Mouse (Mus musculus): ENCODE results near the gene 6820408C15Rik. TPM values are rescaled to one million over a fixed set of nuclear protein-coding genes. Genes with fewer than 3 reads are reported as not detected.

Gene 6820408C15Rik
- polyA plus RNA-seq, 1 experiment from 2014 or later = 2.5 TPM

GRCm38 (mm10) chr2:152396110-152397003 is 19.0 kb upstream of the 6820408C15Rik start:
- no peaks in the 10 kb centered on the region for H3K9me3 ChIP-seq
- H3K4me1 ChIP-seq = peaks cover 53% of the 10 kb centered on the region
- H3K4me3 ChIP-seq = peak overlapping the region; percentile 89
- peak; percentile 50 for ATAC-seq (replicated peaks)
- 1% methylated on average over 43 of the region's 46 CpGs for WGBS
- H3K27me3 ChIP-seq (replicated peaks) = no peaks in the 10 kb centered on the region
- H3K9ac ChIP-seq = peak overlapping the region; percentile 99
- no peaks in the 10 kb centered on the region for H3K36me3 ChIP-seq (replicated peaks)
- peak overlapping the region; percentile 100 for H3K27ac ChIP-seq
- peak overlapping the region; percentile 93 for H3K4me2 ChIP-seq

GRCm38 (mm10) chr2:152397004-152397589 is 18.3 kb upstream of the 6820408C15Rik start:
- Histone ChIP-seq H3K9me3 (no peaks in the 10 kb centered on the region), H3K4me3 (peak overlapping the region; percentile 89), H3K27me3 (replicated peaks) (no peaks in the 10 kb centered on the region), H3K4me2 (peak overlapping the region; percentile 93), H3K4me1 (peaks cover 53% of the 10 kb centered on the region), H3K27ac (peak overlapping the region; percentile 100), H3K9ac (peak overlapping the region; percentile 99), H3K36me3 (replicated peaks) (no peaks in the 10 kb centered on the region)
- WGBS = under 1% methylated on average over 76 of the region's 77 CpGs
- 0 out of 2 replicates have a peak, but pooled peaks have one; percentile 0 for ATAC-seq (replicated peaks)

GRCm38 (mm10) chr2:152397680-152398435 is 17.5 kb upstream of the 6820408C15Rik start, which contains the start of gene Sox12:
TSS of gene Sox12 (minus strand) at chr2:152398063.
- peak within 1 kb of the TSS; percentile 93 for H3K4me2 ChIP-seq
- H3K4me1 ChIP-seq = peaks cover 50% of the 10 kb centered on the region
- no peaks in the 10 kb centered on the region for H3K36me3 ChIP-seq (replicated peaks)
- no peaks in the 10 kb centered on the region for H3K9me3 ChIP-seq
- H3K27me3 ChIP-seq (replicated peaks) = no peaks in the 10 kb centered on the region
- H3K9ac ChIP-seq = peak within 1 kb of the TSS; percentile 99
- WGBS = under 1% methylated on average over 85 of the region's 104 CpGs
- ATAC-seq (replicated peaks) = peak; percentile 80
- H3K27ac ChIP-seq = peak within 1 kb of the TSS; percentile 100
- peak within 1 kb of the TSS; percentile 89 for H3K4me3 ChIP-seq

- H3K9me3 ChIP-seq = no peaks in the 10 kb centered on the region
- H3K4me3 ChIP-seq = peak overlapping the region; percentile 89
- ATAC-seq (replicated peaks) = peak; percentile 78
- H3K4me1 ChIP-seq = peaks cover 41% of the 10 kb centered on the region
- H3K27me3 ChIP-seq (replicated peaks) = no peaks in the 10 kb centered on the region
- under 1% methylated on average over 38 of the region's 38 CpGs for WGBS
- H3K9ac ChIP-seq = peak overlapping the region; percentile 99
- no peaks in the 10 kb centered on the region for H3K36me3 ChIP-seq (replicated peaks)
- peak overlapping the region; percentile 93 for H3K4me2 ChIP-seq
- H3K27ac ChIP-seq = peak overlapping the region; percentile 100
Measured at GRCm38 (mm10) chr2:152398691-152399090, 16.7 kb upstream of the 6820408C15Rik start.

GRCm38 (mm10) chr2:152399122-152399542 is 16.3 kb upstream of the 6820408C15Rik start:
- ATAC-seq (replicated peaks) = no peak

GRCm38 (mm10) chr2:152406126-152406525 is 9.3 kb upstream of the 6820408C15Rik start:
- 0% methylated on average over 19 of the region's 19 CpGs for WGBS
- Histone ChIP-seq H3K9ac (peak overlapping the region; percentile 23; the same call in 1 of the 2 replicates), H3K4me2 (peak overlapping the region; percentile 65), H3K4me3 (peak overlapping the region; percentile 39), H3K27me3 (replicated peaks) (no peaks in the 10 kb centered on the region), H3K36me3 (replicated peaks) (no peaks in the 10 kb centered on the region), H3K4me1 (peaks cover 29% of the 10 kb centered on the region), H3K9me3 (no peaks in the 10 kb centered on the region), H3K27ac (peak overlapping the region; percentile 79)
- peak; percentile 95 for ATAC-seq (replicated peaks)

More at GRCm38 (mm10) chr2:152399122-152399542, 16.3 kb upstream of the 6820408C15Rik start:
- Histone ChIP-seq H3K27ac (peak overlapping the region; percentile 100), H3K27me3 (replicated peaks) (no peaks in the 10 kb centered on the region), H3K4me3 (peak overlapping the region; percentile 89), H3K36me3 (replicated peaks) (no peaks in the 10 kb centered on the region), H3K9me3 (no peaks in the 10 kb centered on the region), H3K4me1 (peaks cover 37% of the 10 kb centered on the region), H3K4me2 (peak overlapping the region; percentile 93), H3K9ac (peak overlapping the region; percentile 99)
- 1% methylated on average over 13 of the region's 13 CpGs for WGBS

GRCm38 (mm10) chr2:152409781-152410180 is 5.6 kb upstream of the 6820408C15Rik start:
- 77% methylated on average over 6 of the region's 6 CpGs for WGBS
- Histone ChIP-seq H3K9me3 (no peaks in the 10 kb centered on the region), H3K4me2 (no peak overlapping the region), H3K36me3 (replicated peaks) (no peaks in the 10 kb centered on the region), H3K4me1 (peaks cover 55% of the 10 kb centered on the region), H3K9ac (no peak overlapping the region), H3K27ac (peak overlapping the region; percentile 91; the same call in 1 of the 2 replicates), H3K4me3 (no peak overlapping the region), H3K27me3 (replicated peaks) (no peaks in the 10 kb centered on the region)
- no peak for ATAC-seq (replicated peaks)

- Histone ChIP-seq H3K27me3 (replicated peaks) (no peaks in the 10 kb centered on the region), H3K4me1 (peaks cover 56% of the 10 kb centered on the region)
Measured at GRCm38 (mm10) chr2:152410971-152411371, 4.4 kb upstream of the 6820408C15Rik start.

GRCm38 (mm10) chr2:152411471-152411870 is 3.9 kb upstream of the 6820408C15Rik start:
- H3K4me1 ChIP-seq = peaks cover 52% of the 10 kb centered on the region
- peak overlapping the region; percentile 87 for H3K4me2 ChIP-seq
- ATAC-seq (replicated peaks) = no peak
- H3K27ac ChIP-seq = peak overlapping the region; percentile 91
- peak overlapping the region; percentile 72 for H3K4me3 ChIP-seq
- H3K9ac ChIP-seq = peak overlapping the region; percentile 11; the same call in 1 of the 2 replicates
- H3K36me3 ChIP-seq (replicated peaks) = no peaks in the 10 kb centered on the region
- 7% methylated on average over 7 of the region's 7 CpGs for WGBS
- H3K9me3 ChIP-seq = no peaks in the 10 kb centered on the region
- no peaks in the 10 kb centered on the region for H3K27me3 ChIP-seq (replicated peaks)

More at GRCm38 (mm10) chr2:152410971-152411371, 4.4 kb upstream of the 6820408C15Rik start:
- Histone ChIP-seq H3K27ac (peak overlapping the region; percentile 91), H3K36me3 (replicated peaks) (no peaks in the 10 kb centered on the region), H3K4me2 (peak overlapping the region; percentile 87), H3K4me3 (peak overlapping the region; percentile 72), H3K9ac (peak overlapping the region; percentile 11), H3K9me3 (no peaks in the 10 kb centered on the region)
- WGBS = under 1% methylated on average over 15 of the region's 15 CpGs
- ATAC-seq (replicated peaks) = peak; percentile 35

- H3K4me2 ChIP-seq = peak overlapping the region; percentile 87
- no peaks in the 10 kb centered on the region for H3K9me3 ChIP-seq
- no peak for ATAC-seq (replicated peaks)
- peak overlapping the region; percentile 63; the same call in 1 of the 2 replicates for H3K9ac ChIP-seq
- H3K27me3 ChIP-seq (replicated peaks) = no peaks in the 10 kb centered on the region
- 3% methylated on average over 15 of the region's 15 CpGs for WGBS
- H3K4me1 ChIP-seq = peaks cover 50% of the 10 kb centered on the region
- H3K27ac ChIP-seq = peak overlapping the region; percentile 91
- H3K4me3 ChIP-seq = peak overlapping the region; percentile 72
- H3K36me3 ChIP-seq (replicated peaks) = no peaks in the 10 kb centered on the region
Measured at GRCm38 (mm10) chr2:152412526-152413157, 2.7 kb upstream of the 6820408C15Rik start.

GRCm38 (mm10) chr2:152413158-152413764 is 2.1 kb upstream of the 6820408C15Rik start:
- no peak for ATAC-seq (replicated peaks)
- Histone ChIP-seq H3K27me3 (replicated peaks) (no peaks in the 10 kb centered on the region), H3K9ac (peak overlapping the region; percentile 63), H3K4me1 (peaks cover 50% of the 10 kb centered on the region), H3K4me2 (peak overlapping the region; percentile 87), H3K36me3 (replicated peaks) (no peaks in the 10 kb centered on the region), H3K27ac (peak overlapping the region; percentile 97), H3K4me3 (peak overlapping the region; percentile 72), H3K9me3 (no peaks in the 10 kb centered on the region)
- WGBS = 1% methylated on average over 21 of the region's 21 CpGs
